ENCODE assay signal across 19 mouse cellular contexts in genomic region chr19:6906199-6906598, GRCm38 (mm10). TPM values are rescaled to one million over a fixed set of nuclear protein-coding genes. Genes with fewer than 3 reads are reported as not detected.
A peak's percentile ranks its signal among the peaks of the same experiment; 100 is the strongest.
DNase-seq lines count a peak whose midpoint lies in the region; ATAC-seq and TF ChIP-seq lines count a peak whose summit lies in the region.
"Had no signal": no experiment of that assay in that cellular context is flagged by ENCODE, and none has a peak within 500 bp of the region (broad histone marks: within the 10 kb centered on the region; RNA-seq: fewer than 3 reads in every experiment).

No protein-coding gene starts in this region.

- DNase-seq in cerebellum, adult 9-10 months = peak; percentile 33
- peak; percentile 62 for DNase-seq in kidney, adult 11 months
- no peak for DNase-seq in kidney, postnatal 4 days
- no peak for DNase-seq in liver, postnatal 0 days
- no peak for DNase-seq in liver, embryonic 11.5 days (ENCODE audit: low spot score)
- DNase-seq in kidney, postnatal 25 days = peak; percentile 62 to 78
- DNase-seq: adrenal gland, postnatal 14 days; gastrocnemius, postnatal 25 days; liver; lung, postnatal 10 days had no signal

- no peak for TF ChIP-seq EP300 in liver, postnatal 0 days (IDR thresholded peaks at IDR 0.05; ENCODE audit: low read depth)

- no peaks in the 10 kb centered on the region for H3K9me3 ChIP-seq in liver, postnatal 0 days (ENCODE audit: low read length)
- H3K9me3 ChIP-seq in liver, embryonic 11.5 days (ENCODE audit: control insufficient read depth, low read length) = no peaks in the 10 kb centered on the region
- H3K9me3 ChIP-seq: embryonic facial prominence, embryonic 15.5 days; hindbrain, embryonic 12.5 days; limb, embryonic 10.5 days; midbrain, embryonic 12.5 days; neural tube, embryonic 15.5 days had no signal

- no peak overlapping the region for H3K4me3 ChIP-seq in liver, postnatal 0 days (ENCODE audit: low read depth, low read length)
- H3K4me3 ChIP-seq in liver, embryonic 11.5 days (ENCODE audit: low read depth, low read length) = no peak overlapping the region
- H3K4me3 ChIP-seq: embryonic facial prominence, embryonic 15.5 days; heart, adult 2 months; hindbrain, embryonic 12.5 days; limb, embryonic 10.5 days; midbrain, embryonic 12.5 days; neural tube, embryonic 15.5 days had no signal

- no peak for ATAC-seq in cerebellum, adult (ENCODE audit: insufficient number of reproducible peaks, low FRiP score, low TSS enrichment)
- no peak for ATAC-seq in liver, postnatal 0 days
- no peak for ATAC-seq in liver, embryonic 11.5 days (replicated peaks; ENCODE audit: low FRiP score)
- ATAC-seq: CD4-positive, CD25-positive, alpha-beta regulatory T cell, adult 4 months had no signal

- 76% methylated on average over 3 of the region's 3 CpGs for WGBS in liver, postnatal 0 days (ENCODE audit: insufficient replicate concordance)
- WGBS in liver, embryonic 11.5 days = 78% methylated on average over 3 of the region's 3 CpGs

- no peak for TF ChIP-seq CTCF in liver, postnatal 0 days (IDR thresholded peaks at IDR 0.05; ENCODE audit: low read depth)

- H3K27ac ChIP-seq in liver, postnatal 0 days (ENCODE audit: low read depth) = no peak overlapping the region
- H3K27ac ChIP-seq in liver, embryonic 11.5 days (ENCODE audit: low read depth, low read length) = no peak overlapping the region
- H3K27ac ChIP-seq: embryonic facial prominence, embryonic 15.5 days; heart, adult 2 months; hindbrain, embryonic 12.5 days; limb, embryonic 10.5 days; midbrain, embryonic 12.5 days; neural tube, embryonic 15.5 days had no signal

- no peaks in the 10 kb centered on the region for H3K27me3 ChIP-seq in liver, postnatal 0 days (ENCODE audit: insufficient read depth, low read length)
- no peaks in the 10 kb centered on the region for H3K27me3 ChIP-seq in liver, embryonic 11.5 days (replicated peaks; ENCODE audit: control insufficient read depth, insufficient read depth, low read length)
- H3K27me3 ChIP-seq: embryonic facial prominence, embryonic 15.5 days; hindbrain, embryonic 12.5 days; midbrain, embryonic 12.5 days; neural tube, embryonic 15.5 days had no signal

- peaks cover 15% of the 10 kb centered on the region for H3K4me1 ChIP-seq in liver, postnatal 0 days (ENCODE audit: insufficient read depth)
- peaks cover 18% of the 10 kb centered on the region for H3K4me1 ChIP-seq in liver, embryonic 11.5 days (replicated peaks; ENCODE audit: control insufficient read depth, insufficient read depth, low read length)

- no peak overlapping the region; the same call in 1 of the 2 replicates for H3K9ac ChIP-seq in liver, postnatal 0 days (replicated peaks)
- no peak overlapping the region for H3K9ac ChIP-seq in liver, embryonic 11.5 days (ENCODE audit: low read depth, low read length)
- H3K9ac ChIP-seq: embryonic facial prominence, embryonic 15.5 days; hindbrain, embryonic 12.5 days; midbrain, embryonic 12.5 days; neural tube, embryonic 15.5 days had no signal

- peak overlapping the region; percentile 4; the same call in 1 of the 2 replicates for H3K4me2 ChIP-seq in liver, postnatal 0 days (ENCODE audit: low read depth, low read length)
- no peak overlapping the region for H3K4me2 ChIP-seq in liver, embryonic 11.5 days
- H3K4me2 ChIP-seq: embryonic facial prominence, embryonic 15.5 days; hindbrain, embryonic 12.5 days; midbrain, embryonic 12.5 days; neural tube, embryonic 15.5 days had no signal

- H3K36me3 ChIP-seq in liver, postnatal 0 days (replicated peaks; ENCODE audit: insufficient read depth, low read length) = peaks cover 23% of the 10 kb centered on the region
- peaks cover 17% of the 10 kb centered on the region for H3K36me3 ChIP-seq in liver, embryonic 11.5 days (ENCODE audit: control insufficient read depth, insufficient read depth, low read length)

RNA-seq across cellular contexts. Expression of gene Trmt112, which starts 3.3 kb away (rescaled TPM):
- 67.1 and 68.6 TPM in 2 replicates for polyA plus RNA-seq in liver, postnatal 0 days (2015; fragmentation: Nextera tagmentation; extraction: Ambion mirVana)
- 167 and 169 TPM in 2 replicates for polyA plus RNA-seq in liver, embryonic 11.5 days (2014; fragmentation: Nextera tagmentation; extraction: Ambion mirVana)

RNA-seq across cellular contexts. Expression of gene Prdx5, which starts 3.7 kb away (rescaled TPM):
- polyA plus RNA-seq in liver, postnatal 0 days (2015; fragmentation: Nextera tagmentation; extraction: Ambion mirVana) = 371 and 389 TPM in 2 replicates
- 106 and 117 TPM in 2 replicates for polyA plus RNA-seq in liver, embryonic 11.5 days (2014; fragmentation: Nextera tagmentation; extraction: Ambion mirVana)

RNA-seq across cellular contexts. Expression of gene Esrra, which starts 15.4 kb away (rescaled TPM):
- 7.7 and 8.2 TPM in 2 replicates for polyA plus RNA-seq in liver, postnatal 0 days (2015; fragmentation: Nextera tagmentation; extraction: Ambion mirVana)
- polyA plus RNA-seq in liver, embryonic 11.5 days (2014; fragmentation: Nextera tagmentation; extraction: Ambion mirVana) = 4.1 and 5.9 TPM in 2 replicates

RNA-seq across cellular contexts. Expression of gene Catsperz, which starts 19.0 kb away (rescaled TPM):
- 0.81 TPM in 2 replicates for polyA plus RNA-seq in liver, postnatal 0 days (2015; fragmentation: Nextera tagmentation; extraction: Ambion mirVana)
- 0.49 and 0.91 TPM in 2 replicates for polyA plus RNA-seq in liver, embryonic 11.5 days (2014; fragmentation: Nextera tagmentation; extraction: Ambion mirVana)
- polyA plus RNA-seq: CD4-positive, CD25-positive, alpha-beta regulatory T cell, adult 4 months; hindbrain, embryonic 12.5 days; small intestine, adult 2 months had no signal

RNA-seq across cellular contexts. Expression of gene Kcnk4, which starts 28.1 kb away (rescaled TPM):
- polyA plus RNA-seq in liver, postnatal 0 days (2015; fragmentation: Nextera tagmentation; extraction: Ambion mirVana) = 0.06 and 0.09 TPM in 2 replicates
- 0.18 and 0.38 TPM in 2 replicates for polyA plus RNA-seq in liver, embryonic 11.5 days (2014; fragmentation: Nextera tagmentation; extraction: Ambion mirVana)
- polyA plus RNA-seq: CD4-positive, CD25-positive, alpha-beta regulatory T cell, adult 4 months; small intestine, adult 2 months had no signal

Comparison
In these comparisons a context has a peak if more than half of its experiments do, and no peak if none do; other contexts are left out.
1. DNase-seq: peak in cerebellum, adult 9-10 months (single experiment), kidney, adult 11 months (single experiment) and kidney, postnatal 25 days (2 of 2); none in kidney, postnatal 4 days (0 of 2), liver, postnatal 0 days (single experiment) and liver, embryonic 11.5 days (single experiment).